Mouse (Mus musculus) bone marrow macrophage, adult 2 months (primary cell): Measurements from ENCODE around the gene Fkbp8.

Experiments
- CTCF ChIP-seq: IDR thresholded peaks from 2 replicates; pipeline ENCODE4 v1.5.1; 2012; ENCODE audit warnings: low read depth, mild to moderate bottlenecking, low read length, moderate library complexity
- POLR2A ChIP-seq: IDR thresholded peaks from 2 replicates; pipeline ENCODE4 v1.6.1; 2012; ENCODE audit warnings: mild to moderate bottlenecking, low read depth, low read length, borderline replicate concordance

GRCm38 (mm10) chr8:70574302-70574701, 46.8 kb downstream of the Fkbp8 start:
- TF ChIP-seq POLR2A (no peak), CTCF (no peak)
